Comparison of ENCODE assay signal across 7 mouse cellular contexts in genomic region chr8:72549314-72549892, GRCm38 (mm10). TPM values are rescaled to one million over a fixed set of nuclear protein-coding genes. Genes with fewer than 3 reads are reported as not detected.
A peak's percentile ranks its signal among the peaks of the same experiment; 100 is the strongest.
DNase-seq lines count a peak whose midpoint lies in the region; ATAC-seq and TF ChIP-seq lines count a peak whose summit lies in the region.

No protein-coding gene starts in this region.

- 24% methylated on average over 5 of the region's 5 CpGs for WGBS in thymus, adult 2 months
- 27% methylated on average over 5 of the region's 5 CpGs for WGBS in forebrain, embryonic 11.5 days
- WGBS in intestine, embryonic 15.5 days: 8% methylated on average over 5 of the region's 5 CpGs
- 24% methylated on average over 5 of the region's 5 CpGs for WGBS in midbrain, embryonic 13.5 days

- peaks cover 8% of the 10 kb centered on the region for H3K4me1 ChIP-seq in thymus, adult 2 months (replicated peaks; ENCODE audit: control insufficient read depth, insufficient read depth, low read length)
- peaks cover 6% of the 10 kb centered on the region; the same call in 1 of the 2 replicates for H3K4me1 ChIP-seq in forebrain, embryonic 11.5 days (replicated peaks; ENCODE audit: control insufficient read depth, insufficient read depth, low read length)
- peaks cover 10% of the 10 kb centered on the region for H3K4me1 ChIP-seq in intestine, embryonic 15.5 days (replicated peaks)
- H3K4me1 ChIP-seq in midbrain, embryonic 13.5 days (replicated peaks): peaks cover 51% of the 10 kb centered on the region

- peak overlapping the region; percentile 54; the same call in 1 of the 2 replicates for H3K27ac ChIP-seq in thymus, adult 2 months (ENCODE audit: control insufficient read depth, insufficient read depth, low read length)
- H3K27ac ChIP-seq in forebrain, embryonic 11.5 days (ENCODE audit: low read depth, low read length): no peak overlapping the region
- peak overlapping the region; percentile 86; the same call in 1 of the 2 replicates for H3K27ac ChIP-seq in intestine, embryonic 15.5 days
- no peak overlapping the region for H3K27ac ChIP-seq in midbrain, embryonic 13.5 days

- no peak for ATAC-seq in forebrain, embryonic 11.5 days (replicated peaks; ENCODE audit: low FRiP score)
- ATAC-seq in intestine, embryonic 15.5 days: no peak
- no peak for ATAC-seq in midbrain, embryonic 13.5 days

- no peaks in the 10 kb centered on the region for H3K36me3 ChIP-seq in thymus, adult 2 months (ENCODE audit: control insufficient read depth, insufficient read depth, low read length)
- H3K36me3 ChIP-seq in forebrain, embryonic 11.5 days (ENCODE audit: control insufficient read depth, insufficient read depth, low read length): peaks cover 2% of the 10 kb centered on the region; the same call in 1 of the 2 replicates
- no peaks in the 10 kb centered on the region for H3K36me3 ChIP-seq in intestine, embryonic 15.5 days
- H3K36me3 ChIP-seq in midbrain, embryonic 13.5 days: peaks cover 20% of the 10 kb centered on the region

- TF ChIP-seq POLR2A in thymus, adult 2 months (IDR thresholded peaks at IDR 0.05; ENCODE audit: control insufficient read depth, extremely low read depth, insufficient read depth, low read length, poor library complexity): no peak

- no peaks in the 10 kb centered on the region for H3K9me3 ChIP-seq in forebrain, embryonic 11.5 days (ENCODE audit: control insufficient read depth, low read length)
- no peaks in the 10 kb centered on the region for H3K9me3 ChIP-seq in intestine, embryonic 15.5 days
- H3K9me3 ChIP-seq in midbrain, embryonic 13.5 days: no peaks in the 10 kb centered on the region

- TF ChIP-seq CTCF in thymus, adult 2 months (IDR thresholded peaks at IDR 0.05; ENCODE audit: borderline replicate concordance, control insufficient read depth, extremely low read depth, insufficient read depth, low read length, poor library complexity): no peak

- H3K9ac ChIP-seq in forebrain, embryonic 11.5 days (ENCODE audit: low read length): peak overlapping the region; percentile 68
- peak overlapping the region; percentile 62 for H3K9ac ChIP-seq in intestine, embryonic 15.5 days
- peak overlapping the region; percentile 99 for H3K9ac ChIP-seq in midbrain, embryonic 13.5 days (replicated peaks)

- no peaks in the 10 kb centered on the region for H3K27me3 ChIP-seq in thymus, adult 2 months (ENCODE audit: control insufficient read depth, insufficient read depth, low read length)
- no peaks in the 10 kb centered on the region for H3K27me3 ChIP-seq in forebrain, embryonic 11.5 days (ENCODE audit: control insufficient read depth, insufficient read depth, low read length)
- H3K27me3 ChIP-seq in intestine, embryonic 15.5 days (replicated peaks): no peaks in the 10 kb centered on the region
- no peaks in the 10 kb centered on the region for H3K27me3 ChIP-seq in midbrain, embryonic 13.5 days

- H3K4me2 ChIP-seq in forebrain, embryonic 11.5 days (ENCODE audit: low read depth, low read length, severe bottlenecking): peak overlapping the region; percentile 76
- H3K4me2 ChIP-seq in intestine, embryonic 15.5 days (replicated peaks): peak overlapping the region; percentile 80
- H3K4me2 ChIP-seq in midbrain, embryonic 13.5 days (replicated peaks): peak overlapping the region; percentile 100

- peak overlapping the region; percentile 76 for H3K4me3 ChIP-seq in thymus, adult 2 months (ENCODE audit: control insufficient read depth, insufficient read depth, low read length)
- H3K4me3 ChIP-seq in forebrain, embryonic 11.5 days (ENCODE audit: low read depth, low read length): peak overlapping the region; percentile 94
- peak overlapping the region; percentile 89 for H3K4me3 ChIP-seq in intestine, embryonic 15.5 days (replicated peaks)
- peak overlapping the region; percentile 97 for H3K4me3 ChIP-seq in midbrain, embryonic 13.5 days (replicated peaks)

- no peak for DNase-seq in thymus, adult 2 months
- DNase-seq in thymus, postnatal 36 days: no peak
- DNase-seq in forebrain, embryonic 11.5 days (ENCODE audit: low spot score): no peak
- no peak for DNase-seq in thymus, postnatal 10 days (ENCODE audit: low spot score in 2 of 2)
- no peak for DNase-seq in frontal cortex, adult 2 months (ENCODE audit: extremely low spot score in 1 of 2, low spot score in 1 of 2)

RNA-seq across cellular contexts. Expression of gene Med26, which starts 1.3 kb away (rescaled TPM):
- 26.3 and 32.1 TPM in 2 replicates for polyA plus RNA-seq in thymus, adult 2 months (2012; rRNA removed)
- 18.1 and 19.2 TPM in 2 replicates for polyA plus RNA-seq in forebrain, embryonic 11.5 days (2014; fragmentation: Nextera tagmentation; extraction: Ambion mirVana)
- polyA plus RNA-seq in intestine, embryonic 15.5 days (2015; fragmentation: Nextera tagmentation; extraction: Ambion mirVana): 13.1 and 14.0 TPM in 2 replicates
- polyA plus RNA-seq in midbrain, embryonic 13.5 days (2015; fragmentation: Nextera tagmentation; extraction: Ambion mirVana): 16.6 and 17.7 TPM in 2 replicates
- polyA plus RNA-seq in frontal cortex, adult 2 months (2012; rRNA removed): 7.9 and 9.0 TPM in 2 replicates

RNA-seq across cellular contexts. Expression of gene Smim7, which starts 21.5 kb away (rescaled TPM):
- 66.4 and 79.2 TPM in 2 replicates for polyA plus RNA-seq in thymus, adult 2 months (2012; rRNA removed)
- polyA plus RNA-seq in forebrain, embryonic 11.5 days (2014; fragmentation: Nextera tagmentation; extraction: Ambion mirVana): 108 and 117 TPM in 2 replicates
- polyA plus RNA-seq in intestine, embryonic 15.5 days (2015; fragmentation: Nextera tagmentation; extraction: Ambion mirVana): 115 and 127 TPM in 2 replicates
- 129 and 135 TPM in 2 replicates for polyA plus RNA-seq in midbrain, embryonic 13.5 days (2015; fragmentation: Nextera tagmentation; extraction: Ambion mirVana)
- 79.4 and 83.3 TPM in 2 replicates for polyA plus RNA-seq in frontal cortex, adult 2 months (2012; rRNA removed)

RNA-seq across cellular contexts. Expression of gene Tmem38a, which starts 22.5 kb away (rescaled TPM):
- 23.2 and 56.1 TPM in 2 replicates for polyA plus RNA-seq in thymus, adult 2 months (2012; rRNA removed)
- polyA plus RNA-seq in forebrain, embryonic 11.5 days (2014; fragmentation: Nextera tagmentation; extraction: Ambion mirVana): 8.9 and 9.7 TPM in 2 replicates
- polyA plus RNA-seq in intestine, embryonic 15.5 days (2015; fragmentation: Nextera tagmentation; extraction: Ambion mirVana): 12.6 and 13.3 TPM in 2 replicates
- polyA plus RNA-seq in midbrain, embryonic 13.5 days (2015; fragmentation: Nextera tagmentation; extraction: Ambion mirVana): 15.5 and 16.0 TPM in 2 replicates
- 141 TPM in 2 replicates for polyA plus RNA-seq in frontal cortex, adult 2 months (2012; rRNA removed)

RNA-seq across cellular contexts. Expression of gene Slc35e1, which starts 57.0 kb away (rescaled TPM):
- polyA plus RNA-seq in thymus, adult 2 months (2012; rRNA removed): 121 and 145 TPM in 2 replicates
- polyA plus RNA-seq in forebrain, embryonic 11.5 days (2014; fragmentation: Nextera tagmentation; extraction: Ambion mirVana): 20.9 and 21.1 TPM in 2 replicates
- polyA plus RNA-seq in intestine, embryonic 15.5 days (2015; fragmentation: Nextera tagmentation; extraction: Ambion mirVana): 17.3 and 19.8 TPM in 2 replicates
- 9.0 and 11.9 TPM in 2 replicates for polyA plus RNA-seq in midbrain, embryonic 13.5 days (2015; fragmentation: Nextera tagmentation; extraction: Ambion mirVana)
- polyA plus RNA-seq in frontal cortex, adult 2 months (2012; rRNA removed): 31.5 and 32.4 TPM in 2 replicates

Comparison
In these comparisons a context has a peak if more than half of its experiments do, and no peak if none do; other contexts are left out.
1. H3K27ac ChIP-seq: peak in thymus, adult 2 months (single experiment) and intestine, embryonic 15.5 days (single experiment); none in forebrain, embryonic 11.5 days (single experiment) and midbrain, embryonic 13.5 days (single experiment).
2. Peak in every context shown above with its lines, with median percentiles within 50 percentile points of each other: H3K4me3 ChIP-seq, H3K4me2 ChIP-seq and H3K9ac ChIP-seq.